Mouse (Mus musculus) hindbrain, embryonic 13.5 days (tissue): ENCODE results near the gene Mmrn1. TPM values are rescaled to one million over a fixed set of nuclear protein-coding genes. Genes with fewer than 3 reads are reported as not detected.

ENCODE experiments used
- ATAC-seq: fragments of 200-750 bp; cut with Nextera tagmentation; 2 replicates; pipeline ENCODE4 v1.8.0; 2017; ENCODE audit warnings: moderate TSS enrichment; ENCODE audit not compliant: low FRiP score
- H3K27ac ChIP-seq: fragments of 300-500 bp; sonication (generic); 2 replicates; pipeline ENCODE4 v1.5.1; 2015; ENCODE audit warnings: inconsistent platforms, mild to moderate bottlenecking, moderate library complexity
- H3K27me3 ChIP-seq: fragments of 300-500 bp; sonication (generic); 2 replicates; pipeline ENCODE4 v1.6.1; 2015; ENCODE audit warnings: mild to moderate bottlenecking, inconsistent platforms
- H3K36me3 ChIP-seq: fragments of 300-500 bp; sonication (generic); 2 replicates; pipeline ENCODE4 v1.6.1; 2015; ENCODE audit warnings: mild to moderate bottlenecking, inconsistent platforms
- H3K4me1 ChIP-seq: fragments of 300-500 bp; sonication (generic); replicated peaks from 2 replicates; pipeline ENCODE4 v1.6.1; 2015; ENCODE audit warnings: inconsistent platforms
- H3K4me2 ChIP-seq: fragments of 300-500 bp; sonication (generic); 2 replicates; pipeline ENCODE4 v1.6.1; 2015; ENCODE audit warnings: inconsistent platforms, mild to moderate bottlenecking, moderate library complexity
- H3K4me3 ChIP-seq: fragments of 300-500 bp; sonication (generic); 2 replicates; pipeline ENCODE4 v1.5.1; 2015; ENCODE audit warnings: mild to moderate bottlenecking, inconsistent platforms
- H3K9ac ChIP-seq: fragments of 300-500 bp; sonication (generic); 2 replicates; pipeline ENCODE4 v1.6.1; 2015; ENCODE audit warnings: mild to moderate bottlenecking, inconsistent platforms
- H3K9me3 ChIP-seq: fragments of 300-500 bp; sonication (generic); 2 replicates; pipeline ENCODE4 v1.6.1; 2016; ENCODE audit warnings: inconsistent platforms
- WGBS: fragments of 180-500 bp; shearing (Covaris S2); methylation state at CpG from one replicate; pipeline ENCODE4 v1.1.7; 2015; 5-methylcytosine and 5-hydroxymethylcytosine counted together
- polyA plus RNA-seq: library from polyadenylated mRNA; unstranded; fragments of >200 nt; fragmentation: Nextera tagmentation; extraction: Ambion mirVana; gene quantifications from 2 replicates; pipeline ENCODE4 v1.2.1, GENCODE M21; 2015

The Mmrn1 gene
- polyA plus RNA-seq, 1 experiment from 2014 or later, result 3.7 TPM

GRCm38 (mm10) chr6:60963726-60964125, 39.0 kb downstream of the Mmrn1 start:
- Histone ChIP-seq H3K36me3 (no peaks in the 10 kb centered on the region), H3K27ac (no peak overlapping the region), H3K9ac (no peak overlapping the region), H3K4me3 (no peak overlapping the region), H3K4me2 (no peak overlapping the region), H3K27me3 (no peaks in the 10 kb centered on the region), H3K9me3 (no peaks in the 10 kb centered on the region), H3K4me1 (peaks cover 3% of the 10 kb centered on the region; the same call in 1 of the 2 replicates)
- no peak for ATAC-seq
- WGBS, result 80% methylated on average over 1 of the region's 1 CpGs

GRCm38 (mm10) chr6:60966931-60967330, 42.2 kb downstream of the Mmrn1 start:
- no peak overlapping the region for H3K9ac ChIP-seq
- H3K4me2 ChIP-seq, result no peak overlapping the region
- H3K27me3 ChIP-seq, result no peaks in the 10 kb centered on the region
- no peak for ATAC-seq
- H3K36me3 ChIP-seq, result no peaks in the 10 kb centered on the region
- H3K27ac ChIP-seq, result no peak overlapping the region
- peaks cover under 1% of the 10 kb centered on the region for H3K4me1 ChIP-seq
- H3K9me3 ChIP-seq, result no peaks in the 10 kb centered on the region
- 83% methylated on average over 4 of the region's 4 CpGs for WGBS
- no peak overlapping the region for H3K4me3 ChIP-seq

- Histone ChIP-seq H3K4me3 (no peak overlapping the region), H3K27me3 (no peaks in the 10 kb centered on the region), H3K9ac (no peak overlapping the region), H3K9me3 (no peaks in the 10 kb centered on the region), H3K4me1 (no peaks in the 10 kb centered on the region; the same call in 1 of the 2 replicates), H3K36me3 (no peaks in the 10 kb centered on the region), H3K4me2 (no peak overlapping the region), H3K27ac (no peak overlapping the region)
- WGBS, result 78% methylated on average over 6 of the region's 6 CpGs
- no peak for ATAC-seq
Observed at GRCm38 (mm10) chr6:60969407-60969806, 44.6 kb downstream of the Mmrn1 start.

GRCm38 (mm10) chr6:60970811-60971210, 46.0 kb downstream of the Mmrn1 start:
- WGBS, result 57% methylated on average over 2 of the region's 2 CpGs
- ATAC-seq, result no peak
- Histone ChIP-seq H3K9ac (no peak overlapping the region), H3K4me1 (no peaks in the 10 kb centered on the region; the same call in 1 of the 2 replicates), H3K4me3 (no peak overlapping the region), H3K4me2 (no peak overlapping the region), H3K9me3 (no peaks in the 10 kb centered on the region), H3K27ac (no peak overlapping the region), H3K36me3 (no peaks in the 10 kb centered on the region), H3K27me3 (no peaks in the 10 kb centered on the region)

- Histone ChIP-seq H3K36me3 (no peaks in the 10 kb centered on the region), H3K27ac (no peak overlapping the region), H3K9me3 (no peaks in the 10 kb centered on the region), H3K4me1 (no peaks in the 10 kb centered on the region), H3K4me2 (no peak overlapping the region), H3K4me3 (no peak overlapping the region), H3K9ac (no peak overlapping the region), H3K27me3 (no peaks in the 10 kb centered on the region)
- ATAC-seq, result no peak
- 80% methylated on average over 1 of the region's 1 CpGs for WGBS
Observed at GRCm38 (mm10) chr6:60978610-60979009, 53.8 kb downstream of the Mmrn1 start.

- H3K27ac ChIP-seq, result no peak overlapping the region
- no peaks in the 10 kb centered on the region for H3K36me3 ChIP-seq
- no peaks in the 10 kb centered on the region for H3K27me3 ChIP-seq
- 84% methylated on average over 2 of the region's 2 CpGs for WGBS
- H3K4me2 ChIP-seq, result no peak overlapping the region
- no peak overlapping the region for H3K4me3 ChIP-seq
- H3K9me3 ChIP-seq, result no peaks in the 10 kb centered on the region
- no peaks in the 10 kb centered on the region for H3K4me1 ChIP-seq
- H3K9ac ChIP-seq, result no peak overlapping the region
- no peak for ATAC-seq
Observed at GRCm38 (mm10) chr6:60979039-60979438, 54.3 kb downstream of the Mmrn1 start.

GRCm38 (mm10) chr6:60984360-60984759, 59.6 kb downstream of the Mmrn1 start:
- Histone ChIP-seq H3K4me2 (no peak overlapping the region), H3K27ac (no peak overlapping the region), H3K4me1 (no peaks in the 10 kb centered on the region), H3K4me3 (no peak overlapping the region), H3K27me3 (no peaks in the 10 kb centered on the region), H3K36me3 (no peaks in the 10 kb centered on the region), H3K9me3 (no peaks in the 10 kb centered on the region), H3K9ac (no peak overlapping the region)
- WGBS, result 80% methylated on average over 1 of the region's 1 CpGs
- ATAC-seq, result no peak

- Histone ChIP-seq H3K4me1 (no peaks in the 10 kb centered on the region), H3K4me3 (no peak overlapping the region), H3K27ac (no peak overlapping the region), H3K27me3 (no peaks in the 10 kb centered on the region), H3K4me2 (no peak overlapping the region), H3K9ac (no peak overlapping the region), H3K36me3 (no peaks in the 10 kb centered on the region), H3K9me3 (no peaks in the 10 kb centered on the region)
- WGBS, result 43% methylated on average over 2 of the region's 2 CpGs
- ATAC-seq, result no peak
Observed at GRCm38 (mm10) chr6:60985919-60986318, 61.1 kb downstream of the Mmrn1 start.

GRCm38 (mm10) chr6:60986914-60987313, 62.1 kb downstream of the Mmrn1 start:
- Histone ChIP-seq H3K9ac (no peak overlapping the region), H3K9me3 (no peaks in the 10 kb centered on the region), H3K27ac (no peak overlapping the region), H3K36me3 (no peaks in the 10 kb centered on the region), H3K4me3 (no peak overlapping the region), H3K4me2 (no peak overlapping the region), H3K27me3 (no peaks in the 10 kb centered on the region), H3K4me1 (no peaks in the 10 kb centered on the region)
- no peak for ATAC-seq
- 86% methylated on average over 11 of the region's 11 CpGs for WGBS

- Histone ChIP-seq H3K27me3 (no peaks in the 10 kb centered on the region), H3K36me3 (no peaks in the 10 kb centered on the region)
- WGBS, result 88% methylated on average over 3 of the region's 3 CpGs
Observed at GRCm38 (mm10) chr6:60987804-60988203, 63.0 kb downstream of the Mmrn1 start.

GRCm38 (mm10) chr6:60992366-60992765, 67.6 kb downstream of the Mmrn1 start:
- Histone ChIP-seq H3K27me3 (no peaks in the 10 kb centered on the region), H3K4me1 (peaks cover 17% of the 10 kb centered on the region), H3K36me3 (no peaks in the 10 kb centered on the region), H3K4me2 (no peak overlapping the region), H3K9ac (no peak overlapping the region), H3K4me3 (no peak overlapping the region), H3K9me3 (no peaks in the 10 kb centered on the region), H3K27ac (no peak overlapping the region)
- ATAC-seq, result no peak
- 96% methylated on average over 1 of the region's 1 CpGs for WGBS

More at GRCm38 (mm10) chr6:60987804-60988203, 63.0 kb downstream of the Mmrn1 start:
- Histone ChIP-seq H3K9me3 (no peaks in the 10 kb centered on the region), H3K4me3 (no peak overlapping the region), H3K9ac (no peak overlapping the region), H3K27ac (no peak overlapping the region), H3K4me2 (no peak overlapping the region), H3K4me1 (no peaks in the 10 kb centered on the region)
- no peak for ATAC-seq

- Histone ChIP-seq H3K4me2 (no peak overlapping the region), H3K36me3 (no peaks in the 10 kb centered on the region), H3K4me1 (peaks cover 17% of the 10 kb centered on the region), H3K27ac (no peak overlapping the region), H3K27me3 (no peaks in the 10 kb centered on the region), H3K9ac (no peak overlapping the region), H3K9me3 (no peaks in the 10 kb centered on the region), H3K4me3 (no peak overlapping the region)
- 69% methylated on average over 4 of the region's 4 CpGs for WGBS
- no peak for ATAC-seq
Observed at GRCm38 (mm10) chr6:60993386-60994108, 68.8 kb downstream of the Mmrn1 start.

- Histone ChIP-seq H3K4me2 (peak overlapping the region; percentile 10; the same call in 1 of the 2 replicates), H3K36me3 (no peaks in the 10 kb centered on the region), H3K4me3 (no peak overlapping the region), H3K4me1 (peaks cover 17% of the 10 kb centered on the region), H3K27ac (no peak overlapping the region), H3K9ac (no peak overlapping the region), H3K27me3 (no peaks in the 10 kb centered on the region), H3K9me3 (no peaks in the 10 kb centered on the region)
- ATAC-seq, result no peak
- 10% methylated on average over 6 of the region's 6 CpGs for WGBS
Observed at GRCm38 (mm10) chr6:60994114-60994513, 69.3 kb downstream of the Mmrn1 start.
